Mouse (Mus musculus) bone marrow, adult 2 months (tissue): Measurements from ENCODE around the gene Sh3pxd2a. TPM values are rescaled to one million over a fixed set of nuclear protein-coding genes. Genes with fewer than 3 reads are reported as not detected.
"Not testable (repeated sequence)": the region's sequence is repeated elsewhere in the genome, so short reads cannot be mapped to it uniquely, and the experiment has no call there.

Experiments
- H3K27ac ChIP-seq: fragments of 200-500 bp; 2 replicates; pipeline ENCODE4 v1.5.1; 2012; ENCODE audit warnings: low read depth, mild to moderate bottlenecking, control low read depth, inconsistent platforms, low read length; ENCODE audit not compliant: control insufficient read depth, poor library complexity, insufficient read depth
- H3K4me1 ChIP-seq: fragments of 200-500 bp; 2 replicates; pipeline ENCODE4 v1.6.1; 2011; ENCODE audit warnings: low read length; ENCODE audit not compliant: control insufficient read depth, insufficient read depth
- H3K4me3 ChIP-seq: fragments of 200-500 bp; replicated peaks from 2 replicates; pipeline ENCODE3; 2011; ENCODE audit warnings: mild to moderate bottlenecking, low read depth, low read length, control low read depth; ENCODE audit not compliant: control insufficient read depth
- CTCF ChIP-seq: fragments of 200-500 bp; IDR thresholded peaks from 2 replicates; pipeline ENCODE4 v1.5.1; 2011; ENCODE audit warnings: low read length, control low read depth; ENCODE audit not compliant: control insufficient read depth, insufficient read depth
- POLR2A ChIP-seq: fragments of 200-500 bp; IDR thresholded peaks from 2 replicates; pipeline ENCODE4 v1.6.1; 2011; ENCODE audit warnings: low read depth, mild to moderate bottlenecking, control low read depth, low read length, borderline replicate concordance; ENCODE audit not compliant: control insufficient read depth
- WGBS: fragments of 180-500 bp; shearing (Covaris S2); methylation state at CpG from one replicate; pipeline ENCODE4 v1.1.7; 2018; 5-methylcytosine and 5-hydroxymethylcytosine counted together
- polyA plus RNA-seq: library from polyadenylated mRNA; stranded (reverse); fragments of >200 nt; gene quantifications from 2 replicates; pipeline ENCODE4 v1.2.4, GENCODE M21; 2011; ENCODE audit warnings: low replicate concordance; ENCODE audit not compliant: missing spikeins, insufficient read depth, insufficient read length

Gene Sh3pxd2a
- polyA plus RNA-seq, 1 experiment = 8.3 TPM

DNA sequence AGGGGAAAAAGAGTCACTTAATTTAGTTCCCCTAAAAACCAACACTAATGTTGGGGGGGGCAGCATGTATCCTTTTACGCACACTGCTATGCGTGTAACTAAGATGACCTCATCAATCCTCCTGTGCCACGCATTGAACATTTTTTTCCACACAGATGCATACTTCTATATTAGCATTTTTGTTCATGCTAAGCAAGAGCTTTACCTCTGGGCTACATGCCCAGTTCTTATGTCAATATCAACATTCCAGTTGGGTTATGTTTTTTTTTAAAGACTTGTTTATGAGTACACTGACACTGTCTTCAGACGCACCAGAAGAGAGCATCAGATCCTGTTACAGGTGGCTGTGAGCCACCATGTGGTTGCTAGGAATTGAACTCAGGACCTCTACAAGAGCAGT, 64.5 kb downstream of the Sh3pxd2a start:
- Histone ChIP-seq H3K27ac (no peak overlapping the region), H3K4me1 (peaks cover 4% of the 10 kb centered on the region), H3K4me3 (no peak overlapping the region)
- 90% methylated on average over 4 of the region's 4 CpGs for WGBS
- TF ChIP-seq CTCF = no peak
- TF ChIP-seq POLR2A = no peak

DNA sequence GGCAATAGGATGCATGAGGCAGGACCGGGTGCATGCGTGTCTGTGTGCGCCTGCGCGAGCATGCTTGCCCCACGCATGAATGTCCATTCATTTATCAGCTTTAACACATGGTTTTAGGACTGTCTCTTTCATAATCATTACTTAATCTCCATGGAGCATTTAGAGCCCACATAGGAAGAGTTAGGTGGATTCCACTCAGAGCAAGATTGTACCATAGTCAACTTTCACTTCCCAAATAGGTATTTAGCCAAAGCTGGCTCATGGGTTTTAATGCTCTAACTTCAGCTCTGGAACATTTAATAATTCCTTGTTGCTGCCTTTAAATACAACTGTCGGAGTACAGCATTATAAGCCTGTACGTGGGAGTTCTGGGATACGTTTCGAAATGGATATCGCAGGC, 65.2 kb downstream of the Sh3pxd2a start:
- TF ChIP-seq POLR2A (no peak), CTCF (no peak)
- WGBS = 90% methylated on average over 11 of the region's 11 CpGs
- Histone ChIP-seq H3K4me1 (peaks cover 4% of the 10 kb centered on the region), H3K4me3 (no peak overlapping the region), H3K27ac (no peak overlapping the region)

DNA sequence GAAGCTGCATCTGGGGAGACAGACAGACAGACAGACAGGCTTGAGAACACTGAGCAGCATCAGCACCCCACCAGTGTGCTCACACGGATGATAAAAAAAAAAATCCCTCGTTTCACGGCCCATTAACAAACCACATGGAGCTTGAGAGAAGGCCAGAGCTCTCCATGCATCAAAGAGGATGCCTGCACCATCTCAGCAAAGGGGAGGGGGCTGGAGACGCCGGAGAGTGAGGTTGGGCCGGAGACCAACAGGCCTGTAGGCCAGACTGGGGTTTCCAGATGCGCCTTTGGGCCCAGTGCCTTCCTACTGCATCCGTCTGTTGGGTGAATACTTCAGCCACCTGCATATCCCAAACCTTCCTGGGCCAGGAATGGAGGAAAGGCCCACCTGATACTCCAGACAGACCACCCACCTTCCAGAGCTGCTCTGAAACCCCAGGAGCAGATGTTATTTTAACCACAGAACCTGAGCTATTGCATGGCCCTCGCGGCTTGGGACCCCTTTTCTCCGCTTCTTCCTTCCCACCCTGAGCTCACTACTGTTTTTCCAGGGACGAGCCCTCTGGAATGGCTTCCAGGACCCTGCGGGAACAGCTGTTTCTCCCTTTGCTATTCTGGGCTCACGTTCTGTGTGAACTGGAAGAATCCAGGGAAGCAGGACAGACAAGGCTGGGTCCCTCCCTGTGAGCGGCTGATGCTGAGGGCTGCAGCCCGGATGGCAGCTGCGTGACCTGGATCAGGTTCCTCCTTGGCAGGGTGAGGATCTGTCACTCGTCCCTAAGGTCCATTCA, 66.1 kb downstream of the Sh3pxd2a start:
- TF ChIP-seq CTCF (no peak), POLR2A (no peak)
- WGBS = 86% methylated on average over 18 of the region's 18 CpGs
- Histone ChIP-seq H3K4me1 (peaks cover 4% of the 10 kb centered on the region), H3K4me3 (no peak overlapping the region), H3K27ac (no peak overlapping the region)

DNA sequence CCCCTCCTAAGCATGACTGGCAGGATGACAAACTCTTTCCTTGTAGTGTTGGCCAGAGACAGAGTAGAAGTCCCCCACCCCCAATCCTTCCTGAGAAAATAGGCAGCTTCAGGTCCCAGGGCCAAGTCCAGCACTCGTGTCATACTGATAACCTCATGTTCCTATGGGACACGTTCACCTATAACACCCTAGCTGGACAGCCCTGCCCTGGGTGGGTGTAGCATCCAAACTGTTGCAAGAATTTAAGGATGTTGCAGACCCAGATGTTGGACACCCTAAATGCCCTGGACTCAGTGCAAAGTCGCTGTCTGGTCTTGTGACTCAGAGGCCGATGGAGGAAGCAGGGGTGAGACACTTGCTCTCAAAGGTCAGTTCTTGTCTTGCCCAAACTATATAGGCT, 68.9 kb downstream of the Sh3pxd2a start:
- Histone ChIP-seq H3K27ac (no peak overlapping the region), H3K4me3 (no peak overlapping the region), H3K4me1 (no peaks in the 10 kb centered on the region; the same call in 1 of the 2 replicates)
- 73% methylated on average over 4 of the region's 4 CpGs for WGBS
- TF ChIP-seq CTCF (no peak), POLR2A (no peak)

DNA sequence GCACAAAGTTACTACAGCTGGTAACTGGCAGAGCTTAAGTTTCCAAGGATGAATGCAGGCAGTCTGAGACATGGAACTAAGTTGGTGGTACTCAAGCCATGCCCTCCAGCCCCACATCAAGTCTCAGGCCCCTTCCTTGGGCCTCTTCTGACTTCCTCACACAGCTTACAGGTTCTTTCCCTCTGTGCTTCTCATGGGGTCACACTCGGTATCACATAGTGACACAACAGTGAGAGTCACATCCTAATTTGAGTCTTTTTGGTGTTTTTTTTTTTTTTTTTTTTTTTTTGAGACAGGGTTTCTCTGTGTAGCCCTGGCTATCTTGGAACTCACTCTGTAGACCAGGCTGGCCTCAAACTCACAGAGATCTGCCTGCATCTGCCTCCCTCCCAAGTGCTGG, 69.4 kb downstream of the Sh3pxd2a start:
- H3K27ac ChIP-seq, H3K4me1 ChIP-seq, H3K4me3 ChIP-seq: not testable (repeated sequence)
- 46% methylated on average over 1 of the region's 1 CpGs for WGBS

DNA sequence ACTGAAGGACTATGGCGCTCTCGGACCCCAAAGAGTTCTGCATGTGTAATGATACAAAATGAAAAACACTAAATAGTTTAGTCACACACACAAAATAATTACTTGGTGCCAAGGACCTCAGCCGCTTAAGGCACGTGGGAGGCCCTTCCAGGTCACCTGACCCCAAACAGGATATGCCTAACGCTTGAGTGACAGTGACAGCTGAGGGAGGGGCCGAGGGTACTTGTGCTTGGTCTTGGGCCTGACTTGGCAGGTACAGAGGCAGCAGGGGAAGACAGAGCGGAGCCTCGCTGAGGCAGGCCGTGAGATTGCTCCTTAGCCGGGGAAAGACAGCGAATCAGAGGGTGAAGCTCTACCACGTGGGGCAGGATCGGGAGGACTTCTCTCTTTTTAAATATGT, 73.3 kb downstream of the Sh3pxd2a start:
- H3K27ac ChIP-seq = no peak overlapping the region
- no peak overlapping the region for H3K4me3 ChIP-seq
- no peak for TF ChIP-seq CTCF
- no peak for TF ChIP-seq POLR2A
- 81% methylated on average over 13 of the region's 13 CpGs for WGBS
- H3K4me1 ChIP-seq = no peaks in the 10 kb centered on the region

DNA sequence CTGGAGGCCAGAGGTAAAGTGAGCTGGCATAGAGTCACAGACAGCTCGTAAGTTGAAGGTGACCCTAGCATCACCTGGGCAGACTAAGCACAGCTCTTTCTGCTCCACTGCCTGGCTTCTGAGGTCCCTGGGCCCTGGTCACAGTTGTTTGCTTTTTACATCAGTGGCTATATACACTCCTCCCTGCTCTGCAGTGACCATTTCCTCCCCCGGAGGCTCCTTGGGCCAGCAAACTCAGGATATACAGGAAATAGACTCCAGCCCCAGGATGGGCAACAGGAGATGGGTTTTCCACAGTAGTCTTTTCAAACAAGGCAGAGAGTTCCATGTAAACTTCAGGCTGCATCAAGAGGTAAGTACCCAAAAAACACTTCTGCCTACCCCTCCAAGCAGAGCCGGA, 76.3 kb downstream of the Sh3pxd2a start:
- TF ChIP-seq CTCF (no peak), POLR2A (no peak)
- Histone ChIP-seq H3K4me3 (no peak overlapping the region), H3K4me1 (no peaks in the 10 kb centered on the region; the same call in 1 of the 2 replicates), H3K27ac (no peak overlapping the region)
- 83% methylated on average over 3 of the region's 3 CpGs for WGBS

DNA sequence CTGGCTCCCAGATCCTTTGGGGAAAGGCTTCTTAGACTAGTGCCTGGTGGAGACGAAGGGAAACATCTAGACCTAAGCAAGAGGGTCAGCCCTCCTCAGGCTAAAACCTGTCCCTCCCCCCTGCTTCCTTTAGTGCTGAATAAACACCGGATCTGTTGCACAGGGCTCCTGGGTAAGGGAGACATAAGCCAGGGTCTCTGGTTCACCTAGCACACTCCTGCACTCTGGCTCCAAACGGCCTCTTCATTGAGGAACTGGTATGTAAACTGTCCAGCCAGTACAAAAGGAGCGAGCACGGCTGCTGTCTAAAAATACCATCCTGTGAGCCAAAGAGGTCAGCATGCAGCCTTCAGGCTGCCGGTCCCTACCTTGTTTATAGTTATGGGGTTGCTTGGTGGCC, 76.8 kb downstream of the Sh3pxd2a start:
- Histone ChIP-seq H3K27ac (no peak overlapping the region), H3K4me3 (no peak overlapping the region), H3K4me1 (no peaks in the 10 kb centered on the region; the same call in 1 of the 2 replicates)
- 78% methylated on average over 6 of the region's 6 CpGs for WGBS
- TF ChIP-seq CTCF = no peak
- TF ChIP-seq POLR2A = no peak

DNA sequence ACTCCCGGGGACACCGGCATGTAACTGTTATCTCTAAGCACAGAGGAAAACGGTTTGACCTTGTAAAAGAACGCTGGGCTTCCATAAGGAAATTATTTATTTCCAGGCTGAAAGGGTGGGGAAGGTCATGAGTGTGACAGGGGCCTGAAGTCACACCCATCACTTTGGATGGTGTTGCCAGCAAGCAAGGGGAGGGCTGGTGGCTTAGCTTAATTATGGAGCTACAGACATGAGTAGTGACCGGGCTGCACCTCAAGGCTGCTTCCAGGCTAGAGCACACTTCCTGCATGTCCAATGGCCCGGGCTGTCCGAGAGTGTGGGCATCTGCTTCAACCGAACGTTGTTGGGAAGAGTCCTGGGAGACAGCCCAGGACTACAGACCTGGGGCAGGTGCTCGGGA, 78.2 kb downstream of the Sh3pxd2a start:
- TF ChIP-seq POLR2A (no peak), CTCF (no peak)
- Histone ChIP-seq H3K27ac (no peak overlapping the region), H3K4me3 (no peak overlapping the region), H3K4me1 (no peaks in the 10 kb centered on the region; the same call in 1 of the 2 replicates)
- WGBS = 87% methylated on average over 10 of the region's 10 CpGs
